Mouse (Mus musculus) lung, postnatal 0 days (tissue): ENCODE results near the gene Tubgcp2. TPM values are rescaled to one million over a fixed set of nuclear protein-coding genes. Genes with fewer than 3 reads are reported as not detected.

Experiments
- ATAC-seq: fragments of 200-750 bp; cut with Nextera tagmentation; 2 replicates; pipeline ENCODE4 v1.8.0; 2017; ENCODE audit warnings: moderate library complexity
- DNase-seq: peaks from one replicate; pipeline ENCODE4 v3.0.0-alpha.2; 2016; ENCODE audit warnings: low spot score
- H3K27ac ChIP-seq: fragments of 300-500 bp; sonication (generic); 2 replicates; pipeline ENCODE4 v1.5.1; 2014; ENCODE audit warnings: antibody characterized with exemption, mild to moderate bottlenecking, low read length, mixed read lengths
- H3K27me3 ChIP-seq: fragments of 300-500 bp; sonication (generic); replicated peaks from 2 replicates; pipeline ENCODE4 v1.6.1; 2014; ENCODE audit warnings: low read length, mixed read lengths; ENCODE audit not compliant: insufficient read depth
- H3K36me3 ChIP-seq: fragments of 300-500 bp; sonication (generic); 2 replicates; pipeline ENCODE4 v1.6.1; 2014; ENCODE audit warnings: low read length, mixed read lengths; ENCODE audit not compliant: insufficient read depth
- H3K4me1 ChIP-seq: fragments of 300-500 bp; sonication (generic); 2 replicates; pipeline ENCODE4 v1.6.1; 2014; ENCODE audit warnings: antibody characterized with exemption, low read depth, low read length, mixed read lengths; ENCODE audit not compliant: insufficient read depth
- H3K4me2 ChIP-seq: fragments of 300-500 bp; sonication (generic); replicated peaks from 2 replicates; pipeline ENCODE4 v1.6.1; 2014; ENCODE audit warnings: low read depth, mild to moderate bottlenecking, low read length, moderate library complexity, mixed read lengths
- H3K4me3 ChIP-seq: fragments of 300-500 bp; sonication (generic); 2 replicates; pipeline ENCODE4 v1.5.1; 2014; ENCODE audit warnings: low read depth, low read length
- H3K9ac ChIP-seq: fragments of 300-500 bp; sonication (generic); replicated peaks from 2 replicates; pipeline ENCODE4 v1.6.1; 2014; ENCODE audit warnings: low read depth, mild to moderate bottlenecking
- H3K9me3 ChIP-seq: fragments of 300-500 bp; sonication (generic); 2 replicates; pipeline ENCODE4 v1.6.1; 2016; ENCODE audit warnings: low read length, mixed read lengths
- CTCF ChIP-seq: IDR thresholded peaks from 2 replicates; pipeline ENCODE4 v1.5.1; 2016; ENCODE audit warnings: antibody characterized with exemption, mild to moderate bottlenecking
- EP300 ChIP-seq: IDR thresholded peaks from 2 replicates; pipeline ENCODE4 v1.6.1; 2016; ENCODE audit warnings: antibody characterized with exemption, mild to moderate bottlenecking, control low read depth
- WGBS: fragments of 180-500 bp; shearing (Covaris S2); extraction: QIAGEN DNeasy Blood & Tissue Kit; methylation state at CpG from one replicate; pipeline ENCODE4 v1.1.7; 2014; 5-methylcytosine and 5-hydroxymethylcytosine counted together
- polyA plus RNA-seq: library from polyadenylated mRNA; unstranded; fragments of >200 nt; fragmentation: Nextera tagmentation; extraction: Ambion mirVana; gene quantifications from 2 replicates; pipeline ENCODE4 v1.2.1, GENCODE M21; 2015

The Tubgcp2 gene
- polyA plus RNA-seq, 1 experiment from 2014 or later: 20.8 TPM

- no peak overlapping the region for H3K9ac ChIP-seq
- ATAC-seq: no peak
- no peak overlapping the region for H3K4me2 ChIP-seq
- DNase-seq: no peak
- TF ChIP-seq CTCF: no peak
- no peak for TF ChIP-seq EP300
- no peak overlapping the region for H3K4me3 ChIP-seq
- H3K36me3 ChIP-seq: peaks cover 12% of the 10 kb centered on the region; the same call in 1 of the 2 replicates
- WGBS: 93% methylated on average over 9 of the region's 9 CpGs
- H3K4me1 ChIP-seq: no peaks in the 10 kb centered on the region
- H3K27ac ChIP-seq: no peak overlapping the region
- no peaks in the 10 kb centered on the region for H3K27me3 ChIP-seq
- H3K9me3 ChIP-seq: no peaks in the 10 kb centered on the region
Observed at GRCm38 (mm10) chr7:140006861-140007611, 29.4 kb downstream of the Tubgcp2 start.

- WGBS: 86% methylated on average over 8 of the region's 8 CpGs
- Histone ChIP-seq H3K9ac (no peak overlapping the region), H3K9me3 (no peaks in the 10 kb centered on the region), H3K27ac (no peak overlapping the region), H3K27me3 (no peaks in the 10 kb centered on the region), H3K4me1 (no peaks in the 10 kb centered on the region), H3K4me2 (no peak overlapping the region), H3K36me3 (peaks cover 25% of the 10 kb centered on the region; the same call in 1 of the 2 replicates), H3K4me3 (no peak overlapping the region)
- TF ChIP-seq CTCF (no peak), EP300 (no peak)
- DNase-seq (no peak), ATAC-seq (no peak)
Observed at GRCm38 (mm10) chr7:140004666-140005065, 31.8 kb downstream of the Tubgcp2 start.

GRCm38 (mm10) chr7:140001086-140001740, 35.3 kb downstream of the Tubgcp2 start:
- Histone ChIP-seq H3K36me3 (peaks cover 39% of the 10 kb centered on the region; the same call in 1 of the 2 replicates), H3K9ac (no peak overlapping the region), H3K4me3 (no peak overlapping the region), H3K4me1 (no peaks in the 10 kb centered on the region), H3K9me3 (no peaks in the 10 kb centered on the region), H3K27ac (no peak overlapping the region), H3K27me3 (no peaks in the 10 kb centered on the region), H3K4me2 (no peak overlapping the region)
- no peak for DNase-seq
- no peak for ATAC-seq
- WGBS: 80% methylated on average over 12 of the region's 12 CpGs
- no peak for TF ChIP-seq CTCF
- no peak for TF ChIP-seq EP300

GRCm38 (mm10) chr7:139998691-139999350, 37.6 kb downstream of the Tubgcp2 start:
- Histone ChIP-seq H3K27me3 (no peaks in the 10 kb centered on the region), H3K36me3 (peaks cover 38% of the 10 kb centered on the region; the same call in 1 of the 2 replicates), H3K4me2 (no peak overlapping the region), H3K9ac (no peak overlapping the region), H3K4me1 (no peaks in the 10 kb centered on the region), H3K27ac (no peak overlapping the region), H3K4me3 (no peak overlapping the region), H3K9me3 (no peaks in the 10 kb centered on the region)
- 93% methylated on average over 13 of the region's 13 CpGs for WGBS
- ATAC-seq (no peak), DNase-seq (no peak)
- TF ChIP-seq EP300 (no peak), CTCF (no peak)

GRCm38 (mm10) chr7:139994676-139995075, 41.8 kb downstream of the Tubgcp2 start:
- no peak overlapping the region for H3K9ac ChIP-seq
- no peak overlapping the region for H3K4me3 ChIP-seq
- ATAC-seq (0 out of 2 replicates have a peak, but pooled peaks have one; percentile 37), DNase-seq (peak; percentile 79)
- H3K36me3 ChIP-seq: peaks cover 22% of the 10 kb centered on the region; the same call in 1 of the 2 replicates
- no peak overlapping the region for H3K4me2 ChIP-seq
- 37% methylated on average over 3 of the region's 3 CpGs for WGBS
- no peak overlapping the region for H3K27ac ChIP-seq
- no peaks in the 10 kb centered on the region for H3K4me1 ChIP-seq
- no peak for TF ChIP-seq EP300
- TF ChIP-seq CTCF: peak; percentile 87
- no peaks in the 10 kb centered on the region for H3K27me3 ChIP-seq
- H3K9me3 ChIP-seq: no peaks in the 10 kb centered on the region

- Histone ChIP-seq H3K4me2 (no peak overlapping the region), H3K9ac (no peak overlapping the region), H3K27me3 (no peaks in the 10 kb centered on the region), H3K36me3 (peaks cover 22% of the 10 kb centered on the region; the same call in 1 of the 2 replicates), H3K4me3 (no peak overlapping the region), H3K9me3 (no peaks in the 10 kb centered on the region), H3K27ac (no peak overlapping the region), H3K4me1 (no peaks in the 10 kb centered on the region)
- DNase-seq: no peak
- 76% methylated on average over 4 of the region's 4 CpGs for WGBS
- ATAC-seq: no peak
- TF ChIP-seq EP300: no peak
- TF ChIP-seq CTCF: no peak
Observed at GRCm38 (mm10) chr7:139994202-139994601, 42.3 kb downstream of the Tubgcp2 start.
